Mouse (Mus musculus) heart, embryonic 10.5 days (tissue): ENCODE results near the gene Fbxo33. TPM values are rescaled to one million over a fixed set of nuclear protein-coding genes. Genes with fewer than 3 reads are reported as not detected.

ENCODE experiments used
- DNase-seq: peaks from one replicate; pipeline ENCODE4 v3.0.0-alpha.2; 2017; ENCODE audit warnings: low spot score
- H3K27ac ChIP-seq: fragments of 300-500 bp; sonication (generic); 2 replicates; pipeline ENCODE4 v1.5.1; 2016; ENCODE audit warnings: mild to moderate bottlenecking
- H3K27me3 ChIP-seq: fragments of 300-500 bp; sonication (generic); 2 replicates; pipeline ENCODE4 v1.6.1; 2016; ENCODE audit warnings: mild to moderate bottlenecking; ENCODE audit not compliant: poor library complexity, insufficient read depth, severe bottlenecking
- H3K36me3 ChIP-seq: fragments of 300-500 bp; sonication (generic); 2 replicates; pipeline ENCODE4 v1.6.1; 2016; ENCODE audit warnings: mild to moderate bottlenecking, moderate library complexity
- H3K4me1 ChIP-seq: fragments of 300-500 bp; sonication (generic); 2 replicates; pipeline ENCODE4 v1.6.1; 2016; ENCODE audit warnings: mild to moderate bottlenecking
- H3K4me3 ChIP-seq: fragments of 300-500 bp; sonication (generic); 2 replicates; pipeline ENCODE4 v1.5.1; 2016; ENCODE audit warnings: mild to moderate bottlenecking, moderate library complexity
- H3K9me3 ChIP-seq: fragments of 300-500 bp; sonication (generic); 2 replicates; pipeline ENCODE4 v1.6.1; 2016; ENCODE audit warnings: mild to moderate bottlenecking, moderate library complexity
- WGBS: fragments of 180-500 bp; shearing (Covaris S2); methylation state at CpG from one replicate; pipeline ENCODE4 v1.1.7; 2016; 5-methylcytosine and 5-hydroxymethylcytosine counted together
- polyA plus RNA-seq: library from polyadenylated mRNA; unstranded; fragments of >200 nt; fragmentation: Nextera tagmentation; extraction: Ambion mirVana; gene quantifications from 2 replicates; pipeline ENCODE4 v1.2.1, GENCODE M21; 2016

The Fbxo33 gene
- polyA plus RNA-seq, 1 experiment from 2014 or later: 6.1 TPM

- H3K27ac ChIP-seq: no peak overlapping the region
These were observed 2.2 kb downstream of the Fbxo33 start for GRCm38 (mm10) chr12:59217331-59217730.

GRCm38 (mm10) chr12:59216676-59217266, 2.8 kb downstream of the Fbxo33 start:
- H3K27me3 ChIP-seq: no peaks in the 10 kb centered on the region
- H3K4me3 ChIP-seq: no peak overlapping the region
- DNase-seq: no peak
- H3K27ac ChIP-seq: no peak overlapping the region
- H3K9me3 ChIP-seq: no peaks in the 10 kb centered on the region
- H3K4me1 ChIP-seq: peaks cover 14% of the 10 kb centered on the region
- peaks cover 5% of the 10 kb centered on the region for H3K36me3 ChIP-seq
- 80% methylated on average over 6 of the region's 6 CpGs for WGBS

More at GRCm38 (mm10) chr12:59217331-59217730, 2.2 kb downstream of the Fbxo33 start:
- no peak for DNase-seq
- H3K36me3 ChIP-seq: no peaks in the 10 kb centered on the region
- 0 out of 2 replicates have a peak overlapping the region, but pooled peaks have one; percentile 97 for H3K4me3 ChIP-seq
- no peaks in the 10 kb centered on the region for H3K9me3 ChIP-seq
- H3K4me1 ChIP-seq: peaks cover 14% of the 10 kb centered on the region
- no peaks in the 10 kb centered on the region for H3K27me3 ChIP-seq
- 81% methylated on average over 3 of the region's 3 CpGs for WGBS

GRCm38 (mm10) chr12:59216176-59216575, 3.3 kb downstream of the Fbxo33 start:
- DNase-seq: no peak
- Histone ChIP-seq H3K4me1 (peaks cover 14% of the 10 kb centered on the region), H3K27me3 (no peaks in the 10 kb centered on the region), H3K4me3 (no peak overlapping the region), H3K9me3 (no peaks in the 10 kb centered on the region), H3K27ac (no peak overlapping the region), H3K36me3 (peaks cover 11% of the 10 kb centered on the region)
- 92% methylated on average over 4 of the region's 4 CpGs for WGBS

- Histone ChIP-seq H3K36me3 (peaks cover 22% of the 10 kb centered on the region), H3K4me3 (no peak overlapping the region), H3K9me3 (no peaks in the 10 kb centered on the region), H3K27me3 (no peaks in the 10 kb centered on the region), H3K27ac (no peak overlapping the region), H3K4me1 (no peaks in the 10 kb centered on the region)
- 46% methylated on average over 1 of the region's 1 CpGs for WGBS
- no peak for DNase-seq
These were observed 11.7 kb downstream of the Fbxo33 start for GRCm38 (mm10) chr12:59207814-59208213.

- Histone ChIP-seq H3K27ac (no peak overlapping the region), H3K4me1 (no peaks in the 10 kb centered on the region), H3K27me3 (no peaks in the 10 kb centered on the region), H3K36me3 (peaks cover 24% of the 10 kb centered on the region), H3K9me3 (no peaks in the 10 kb centered on the region), H3K4me3 (no peak overlapping the region)
- DNase-seq: no peak
- WGBS: 80% methylated on average over 3 of the region's 3 CpGs
These were observed 12.5 kb downstream of the Fbxo33 start for GRCm38 (mm10) chr12:59207000-59207390.

GRCm38 (mm10) chr12:59206208-59206999, 13.1 kb downstream of the Fbxo33 start:
- Histone ChIP-seq H3K9me3 (no peaks in the 10 kb centered on the region), H3K36me3 (peaks cover 18% of the 10 kb centered on the region; the same call in 1 of the 2 replicates), H3K27ac (no peak overlapping the region), H3K4me1 (no peaks in the 10 kb centered on the region), H3K27me3 (no peaks in the 10 kb centered on the region), H3K4me3 (no peak overlapping the region)
- DNase-seq: no peak
- whole genome bisulfite sequencing: 85% methylated on average over 4 of the region's 4 CpGs

GRCm38 (mm10) chr12:59205571-59205970, 14.0 kb downstream of the Fbxo33 start:
- Histone ChIP-seq H3K27me3 (no peaks in the 10 kb centered on the region), H3K9me3 (no peaks in the 10 kb centered on the region), H3K27ac (no peak overlapping the region), H3K36me3 (peaks cover 19% of the 10 kb centered on the region; the same call in 1 of the 2 replicates), H3K4me1 (no peaks in the 10 kb centered on the region), H3K4me3 (no peak overlapping the region)
- DNase-seq: no peak
- WGBS: 94% methylated on average over 6 of the region's 6 CpGs

GRCm38 (mm10) chr12:59199361-59199760, 20.2 kb downstream of the Fbxo33 start:
- no peak for DNase-seq
- Histone ChIP-seq H3K4me3 (no peak overlapping the region), H3K9me3 (no peaks in the 10 kb centered on the region), H3K27ac (no peak overlapping the region), H3K4me1 (peaks cover 5% of the 10 kb centered on the region), H3K36me3 (peaks cover 30% of the 10 kb centered on the region), H3K27me3 (no peaks in the 10 kb centered on the region)
- WGBS: 87% methylated on average over 2 of the region's 2 CpGs

GRCm38 (mm10) chr12:59198750-59199149, 20.8 kb downstream of the Fbxo33 start:
- H3K27me3 ChIP-seq: no peaks in the 10 kb centered on the region
- WGBS: 64% methylated on average over 4 of the region's 4 CpGs
- DNase-seq: no peak
- peaks cover 26% of the 10 kb centered on the region for H3K36me3 ChIP-seq
- no peak overlapping the region for H3K27ac ChIP-seq
- H3K4me1 ChIP-seq: peaks cover 7% of the 10 kb centered on the region
- no peak overlapping the region for H3K4me3 ChIP-seq
- H3K9me3 ChIP-seq: no peaks in the 10 kb centered on the region

DNA sequence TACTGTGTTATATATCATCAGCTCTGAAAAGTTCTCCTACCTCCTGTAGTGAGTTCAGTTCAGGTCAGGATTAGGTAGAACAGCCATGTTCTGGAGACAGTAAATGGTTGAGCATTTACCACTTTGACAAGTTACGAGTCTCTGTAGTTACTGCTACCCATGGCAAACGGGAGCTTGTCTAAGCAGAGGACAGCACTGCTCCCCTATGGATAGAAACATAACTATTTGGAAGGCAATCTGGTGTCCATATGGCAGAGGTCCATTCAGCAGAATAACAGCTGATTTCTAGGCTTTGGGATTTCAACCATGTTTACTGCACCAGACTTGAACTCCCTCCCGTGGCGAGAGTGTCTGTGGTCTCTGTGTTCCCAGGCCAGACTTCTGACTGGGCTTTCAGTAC, 23.6 kb downstream of the Fbxo33 start:
- 90% methylated on average over 4 of the region's 4 CpGs for WGBS
- H3K36me3 ChIP-seq: peaks cover 27% of the 10 kb centered on the region
- H3K9me3 ChIP-seq: no peaks in the 10 kb centered on the region
- no peak overlapping the region for H3K4me3 ChIP-seq
- peaks cover 7% of the 10 kb centered on the region for H3K4me1 ChIP-seq
- H3K27ac ChIP-seq: no peak overlapping the region
- H3K27me3 ChIP-seq: no peaks in the 10 kb centered on the region
- no peak for DNase-seq

- peaks cover 25% of the 10 kb centered on the region for H3K36me3 ChIP-seq
- H3K9me3 ChIP-seq: no peaks in the 10 kb centered on the region
- no peak overlapping the region for H3K27ac ChIP-seq
- peaks cover 7% of the 10 kb centered on the region for H3K4me1 ChIP-seq
- DNase-seq: no peak
- WGBS: 77% methylated on average over 4 of the region's 4 CpGs
- no peaks in the 10 kb centered on the region for H3K27me3 ChIP-seq
- no peak overlapping the region for H3K4me3 ChIP-seq
These were observed 24.5 kb downstream of the Fbxo33 start for GRCm38 (mm10) chr12:59195065-59195464.

DNA sequence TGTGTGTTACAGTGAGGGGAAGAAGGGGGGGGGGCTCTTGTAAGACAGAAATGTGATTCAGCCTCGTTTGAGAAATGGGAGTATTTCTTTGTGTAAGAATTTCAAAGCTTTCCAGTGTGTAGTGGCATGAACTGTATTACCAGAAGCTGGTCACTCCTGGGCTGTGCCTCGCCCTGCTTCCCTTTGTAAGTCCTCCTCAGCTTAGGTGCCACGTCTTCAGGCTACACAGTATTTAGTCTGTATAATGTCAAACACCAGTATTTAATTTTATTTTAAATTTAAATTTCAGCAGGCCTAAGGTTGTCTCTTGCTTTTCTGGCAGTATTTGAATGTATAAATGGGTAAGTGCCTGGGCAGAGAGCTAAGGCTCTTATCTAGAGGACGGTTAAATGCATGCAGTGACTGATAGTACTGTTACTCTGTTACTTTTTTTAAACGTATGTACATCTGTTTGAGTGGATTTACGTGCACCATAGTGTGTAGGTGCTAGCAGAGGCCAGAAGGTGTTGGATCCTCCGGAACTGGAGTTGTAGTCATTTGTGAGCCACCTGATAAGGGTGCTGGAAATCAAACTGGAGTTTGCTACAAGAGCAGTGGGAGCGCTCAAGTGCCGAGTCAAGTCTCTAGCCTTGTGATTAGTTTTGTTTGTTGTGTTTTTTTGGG, 25.1 kb downstream of the Fbxo33 start:
- WGBS: 45% methylated on average over 9 of the region's 9 CpGs
- H3K27ac ChIP-seq: no peak overlapping the region; the same call in 1 of the 2 replicates

GRCm38 (mm10) chr12:59193637-59194036, 25.9 kb downstream of the Fbxo33 start:
- no peak for DNase-seq
- H3K27me3 ChIP-seq: no peaks in the 10 kb centered on the region
- no peaks in the 10 kb centered on the region for H3K9me3 ChIP-seq
- H3K36me3 ChIP-seq: peaks cover 28% of the 10 kb centered on the region
- no peak overlapping the region for H3K4me3 ChIP-seq
- H3K4me1 ChIP-seq: peaks cover 7% of the 10 kb centered on the region
- no peak overlapping the region for H3K27ac ChIP-seq
- WGBS: 82% methylated on average over 3 of the region's 3 CpGs

More for the DNA sequence above, 25.1 kb downstream of the Fbxo33 start:
- Histone ChIP-seq H3K27me3 (no peaks in the 10 kb centered on the region), H3K36me3 (peaks cover 25% of the 10 kb centered on the region), H3K9me3 (no peaks in the 10 kb centered on the region), H3K4me3 (no peak overlapping the region), H3K4me1 (peaks cover 7% of the 10 kb centered on the region)
- DNase-seq: no peak
